12 mouse cellular contexts compared by ENCODE assay signal in genomic region chr7:139492946-139493345, GRCm38 (mm10).
DNase-seq lines count a peak whose midpoint lies in the region; ATAC-seq and TF ChIP-seq lines count a peak whose summit lies in the region.
"Had no signal": no experiment of that assay in that cellular context is flagged by ENCODE, and none has a peak within 500 bp of the region (broad histone marks: within the 10 kb centered on the region; RNA-seq: fewer than 3 reads in every experiment).

No protein-coding gene starts in this region.

- H3K9me3 ChIP-seq in heart, postnatal 0 days (replicated peaks; ENCODE audit: control insufficient read depth, low read length), result no peaks in the 10 kb centered on the region
- H3K9me3 ChIP-seq in midbrain, embryonic 10.5 days (replicated peaks), result no peaks in the 10 kb centered on the region
- H3K9me3 ChIP-seq in midbrain, embryonic 11.5 days (ENCODE audit: control insufficient read depth, low read length), result no peaks in the 10 kb centered on the region
- H3K9me3 ChIP-seq in stomach, postnatal 0 days (ENCODE audit: control insufficient read depth, low read length), result no peaks in the 10 kb centered on the region
- H3K9me3 ChIP-seq: forebrain, embryonic 15.5 days; hindbrain, embryonic 15.5 days; neural tube, embryonic 12.5 days had no signal

- no peak overlapping the region for H3K4me2 ChIP-seq in heart, postnatal 0 days (ENCODE audit: low read depth, low read length)
- H3K4me2 ChIP-seq in midbrain, embryonic 11.5 days, result no peak overlapping the region
- no peak overlapping the region for H3K4me2 ChIP-seq in stomach, postnatal 0 days (replicated peaks; ENCODE audit: low read depth)
- H3K4me2 ChIP-seq: forebrain, embryonic 15.5 days; hindbrain, embryonic 15.5 days; neural tube, embryonic 12.5 days had no signal

- no peaks in the 10 kb centered on the region for H3K36me3 ChIP-seq in heart, postnatal 0 days (replicated peaks; ENCODE audit: control insufficient read depth, insufficient read depth, low read length)
- H3K36me3 ChIP-seq in midbrain, embryonic 10.5 days, result no peaks in the 10 kb centered on the region
- H3K36me3 ChIP-seq in midbrain, embryonic 11.5 days (ENCODE audit: control insufficient read depth, insufficient read depth, low read length), result no peaks in the 10 kb centered on the region
- no peaks in the 10 kb centered on the region for H3K36me3 ChIP-seq in stomach, postnatal 0 days (ENCODE audit: control insufficient read depth, insufficient read depth, low read length)
- H3K36me3 ChIP-seq: forebrain, embryonic 15.5 days; hindbrain, embryonic 15.5 days; neural tube, embryonic 12.5 days had no signal

- H3K4me3 ChIP-seq in heart, postnatal 0 days (ENCODE audit: low read depth, low read length), result no peak overlapping the region
- H3K4me3 ChIP-seq in midbrain, embryonic 10.5 days, result no peak overlapping the region
- no peak overlapping the region for H3K4me3 ChIP-seq in midbrain, embryonic 11.5 days (ENCODE audit: low read depth, low read length)
- H3K4me3 ChIP-seq in stomach, postnatal 0 days (ENCODE audit: low read depth, low read length), result no peak overlapping the region
- H3K4me3 ChIP-seq: forebrain, embryonic 15.5 days; hindbrain, embryonic 15.5 days; neural tube, embryonic 12.5 days had no signal

- peak; percentile 53 for TF ChIP-seq CTCF in heart, postnatal 0 days (IDR thresholded peaks at IDR 0.05; ENCODE audit: low read depth)
- peak; percentile 72 for TF ChIP-seq CTCF in stomach, postnatal 0 days (IDR thresholded peaks at IDR 0.05; ENCODE audit: low read depth)

- no peak overlapping the region for H3K9ac ChIP-seq in heart, postnatal 0 days (replicated peaks; ENCODE audit: low read depth, low read length)
- H3K9ac ChIP-seq in midbrain, embryonic 11.5 days (ENCODE audit: low read length), result no peak overlapping the region
- H3K9ac ChIP-seq in stomach, postnatal 0 days (ENCODE audit: low read length), result no peak overlapping the region
- H3K9ac ChIP-seq: forebrain, embryonic 15.5 days; hindbrain, embryonic 15.5 days; neural tube, embryonic 12.5 days had no signal

- no peak overlapping the region for H3K27ac ChIP-seq in heart, postnatal 0 days (ENCODE audit: low read depth)
- H3K27ac ChIP-seq in midbrain, embryonic 10.5 days (replicated peaks), result no peak overlapping the region
- H3K27ac ChIP-seq in midbrain, embryonic 11.5 days (ENCODE audit: low read depth, low read length), result no peak overlapping the region
- no peak overlapping the region for H3K27ac ChIP-seq in stomach, postnatal 0 days (replicated peaks)
- H3K27ac ChIP-seq: forebrain, embryonic 15.5 days; hindbrain, embryonic 15.5 days; neural tube, embryonic 12.5 days had no signal

- 63% methylated on average over 2 of the region's 2 CpGs for WGBS in heart, postnatal 0 days
- 37% methylated on average over 2 of the region's 2 CpGs for WGBS in midbrain, embryonic 10.5 days
- WGBS in midbrain, embryonic 11.5 days, result 36% methylated on average over 2 of the region's 2 CpGs
- WGBS in stomach, postnatal 0 days, result 45% methylated on average over 2 of the region's 2 CpGs

- H3K27me3 ChIP-seq in heart, postnatal 0 days (ENCODE audit: control insufficient read depth, insufficient read depth, low read length), result no peaks in the 10 kb centered on the region
- peaks cover 99% of the 10 kb centered on the region for H3K27me3 ChIP-seq in midbrain, embryonic 10.5 days (ENCODE audit: low read depth, poor library complexity, severe bottlenecking)
- peaks cover 55% of the 10 kb centered on the region for H3K27me3 ChIP-seq in midbrain, embryonic 11.5 days (ENCODE audit: control insufficient read depth, insufficient read depth, low read length)
- no peaks in the 10 kb centered on the region for H3K27me3 ChIP-seq in stomach, postnatal 0 days (ENCODE audit: control insufficient read depth, insufficient read depth, low read length)

- 0 out of 2 replicates have a peak, but pooled peaks cover 3% of the 10 kb centered on the region for H3K4me1 ChIP-seq in heart, postnatal 0 days (ENCODE audit: control insufficient read depth, insufficient read depth)
- peaks cover 20% of the 10 kb centered on the region for H3K4me1 ChIP-seq in midbrain, embryonic 10.5 days
- H3K4me1 ChIP-seq in midbrain, embryonic 11.5 days (ENCODE audit: control insufficient read depth, insufficient read depth, low read length), result peaks cover 6% of the 10 kb centered on the region; the same call in 1 of the 2 replicates
- H3K4me1 ChIP-seq in stomach, postnatal 0 days (replicated peaks; ENCODE audit: control insufficient read depth, insufficient read depth), result no peaks in the 10 kb centered on the region
- H3K4me1 ChIP-seq: forebrain, embryonic 15.5 days; neural tube, embryonic 12.5 days had no signal

- DNase-seq in heart, postnatal 0 days (ENCODE audit: low spot score), result no peak
- DNase-seq in heart, postnatal 4 days, result no peak
- peak; percentile 33 for DNase-seq in midbrain, embryonic 10.5 days (ENCODE audit: low spot score)
- no peak for DNase-seq in midbrain, embryonic 11.5 days (ENCODE audit: low spot score, missing footprints)
- DNase-seq in ZHBTc4 (ENCODE audit: low read depth, low spot score), result peak; percentile 45
- DNase-seq in stomach, postnatal 0 days (ENCODE audit: low spot score), result no peak
- no peak for DNase-seq in heart, adult 18-20 months
- DNase-seq in B cell, adult 2 months, result no peak
- DNase-seq: right cerebral cortex, postnatal 14 days had no signal

- no peak for TF ChIP-seq EP300 in heart, postnatal 0 days (IDR thresholded peaks at IDR 0.05; ENCODE audit: low read depth)
- TF ChIP-seq EP300 in stomach, postnatal 0 days (optimal IDR thresholded peaks at IDR 0.05), result no peak

- ATAC-seq in heart, postnatal 0 days (ENCODE audit: insufficient read depth, low read depth), result no peak
- no peak for ATAC-seq in midbrain, embryonic 11.5 days (ENCODE audit: low FRiP score)
- no peak for ATAC-seq in stomach, postnatal 0 days (ENCODE audit: low FRiP score, low TSS enrichment)
- ATAC-seq: forebrain, embryonic 15.5 days had no signal

Comparison
In these comparisons a context has a peak if more than half of its experiments do, and no peak if none do; other contexts are left out.
1. DNase-seq: peak in midbrain, embryonic 10.5 days (single experiment) and ZHBTc4 (single experiment); none in heart, postnatal 0 days (single experiment), heart, postnatal 4 days (single experiment), midbrain, embryonic 11.5 days (single experiment), stomach, postnatal 0 days (single experiment), heart, adult 18-20 months (0 of 2) and B cell, adult 2 months (0 of 2).